Mouse (Mus musculus): Measurements from ENCODE around the gene Olfr1306.

Olfr1306 gene

DNA sequence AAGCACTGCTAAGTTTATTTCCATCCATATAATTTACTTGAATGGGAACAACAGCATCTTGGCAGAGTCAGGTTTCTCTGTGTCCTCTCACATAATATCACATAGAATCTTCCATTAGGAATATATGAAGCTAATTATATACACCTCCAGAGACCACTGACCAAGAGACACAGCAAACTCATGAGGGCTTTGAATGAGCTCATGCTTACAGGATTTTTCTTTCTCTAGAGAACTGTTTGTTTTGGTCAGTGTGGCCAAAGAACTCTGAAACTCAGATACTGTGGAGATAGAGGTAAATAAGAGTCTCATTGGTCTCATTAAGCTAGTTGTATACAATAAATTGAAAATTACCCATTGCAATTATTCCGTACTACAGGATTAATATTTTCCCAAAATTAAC is at the start of gene Olfr1306:
TSS of gene Olfr1306 (minus strand) at position 101 of the 400 bp plus-strand sequence.
- DNase-seq (ENCODE audit: low spot score) = no peak

DNA sequence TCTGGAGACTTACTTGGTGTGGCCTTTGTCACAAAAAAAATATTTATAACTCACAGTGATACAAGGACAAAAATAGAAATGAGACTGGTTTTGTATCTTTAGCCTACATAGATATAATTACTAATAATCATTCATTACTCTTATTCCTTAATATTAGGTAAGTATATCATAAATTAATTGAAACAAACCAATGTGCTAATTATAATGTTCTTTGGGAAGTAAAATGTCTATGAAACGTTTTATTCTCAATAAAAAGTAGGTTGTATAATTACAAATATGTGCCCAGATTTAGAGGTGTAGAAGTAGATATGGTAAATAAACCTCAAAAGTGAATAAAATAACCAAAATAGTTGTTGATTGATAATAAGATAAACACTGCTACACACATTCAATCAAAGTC is 48.8 kb upstream of the Olfr1306 start, which contains the start of gene Olfr1308:
TSS of gene Olfr1308 (minus strand) at position 101 of the 400 bp plus-strand sequence.
- no peak for DNase-seq (ENCODE audit: low spot score)

DNA sequence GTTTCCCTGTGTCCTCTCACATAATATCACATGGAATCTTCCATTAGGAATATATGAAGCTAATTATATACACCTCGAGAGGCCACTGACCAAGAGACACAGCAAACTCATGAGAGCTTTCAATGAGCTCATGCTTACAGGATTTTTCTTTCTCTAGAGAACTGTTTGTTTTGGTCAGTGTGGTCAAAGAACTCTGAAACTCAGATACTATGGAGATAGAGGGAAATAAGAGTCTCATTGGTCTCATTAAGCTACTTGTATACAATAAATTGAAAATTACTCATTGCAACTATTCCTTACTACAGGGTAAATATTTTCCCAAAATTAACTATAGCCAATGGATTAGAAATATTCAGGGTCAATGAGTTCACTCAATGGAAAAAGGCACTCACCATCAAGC is 33.3 kb upstream of the Olfr1306 start, which contains the start of gene Olfr1307:
TSS of gene Olfr1307 (minus strand) at position 101 of the 400 bp plus-strand sequence.
- no peak for DNase-seq (ENCODE audit: low spot score)

DNA sequence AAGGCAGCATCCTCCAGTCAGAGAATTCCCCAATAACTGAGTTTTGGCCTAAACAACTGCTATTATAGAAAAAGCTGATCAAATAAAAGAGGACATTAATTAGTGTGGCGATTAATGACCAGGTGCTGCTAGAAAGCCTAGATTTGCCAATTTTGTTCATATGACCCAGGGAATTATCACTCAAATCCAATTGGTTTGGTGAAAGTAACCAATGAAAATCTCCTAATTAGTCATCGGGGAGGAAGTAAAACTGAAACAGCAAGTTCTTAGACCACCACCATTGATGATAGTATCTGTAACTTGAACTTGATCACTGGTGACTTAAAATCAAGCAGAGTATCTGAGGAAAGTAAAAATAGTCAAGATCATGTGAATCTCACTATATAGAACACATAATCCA is 39.0 kb downstream of the Olfr1306 start, which contains the start of gene Olfr1305:
TSS of gene Olfr1305 (minus strand) at position 101 of the 400 bp plus-strand sequence.
- DNase-seq (ENCODE audit: low spot score) = no peak

All from c-Kit-positive CD71-positive TER-119-positive erythroid progenitor cells, embryonic 14.5 days (primary cell).